Mouse (Mus musculus) urinary bladder, postnatal 36 days (tissue): Measurements from ENCODE around the gene Scimp.

Experiments used
- DNase-seq, 2 experiments: peaks; one replicate each; pipeline ENCODE4 v3.0.0; 2022; ENCODE audit warnings: low spot score in 2 of 2, mixed read lengths in 1 of 2

The Scimp gene

GRCm38 (mm10) chr11:70812365-70812764, at the start of gene Scimp:
Scimp (minus strand) TSS chr11:70812586.
- DNase-seq = no peak

GRCm38 (mm10) chr11:70860371-70860770, 48.0 kb upstream of the Scimp start:
- no peak for DNase-seq

GRCm38 (mm10) chr11:70846029-70846428, 33.6 kb upstream of the Scimp start:
- DNase-seq = no peak

GRCm38 (mm10) chr11:70845457-70845978, 33.1 kb upstream of the Scimp start:
- DNase-seq = no peak

GRCm38 (mm10) chr11:70844559-70845456, 32.4 kb upstream of the Scimp start, which contains the start of gene Rabep1:
Rabep1 (plus strand) TSS chr11:70844778.
- DNase-seq = peak; percentile 91 to 95

- DNase-seq = no peak
Observed at GRCm38 (mm10) chr11:70843701-70844551, 31.5 kb upstream of the Scimp start.

GRCm38 (mm10) chr11:70842983-70843382, 30.6 kb upstream of the Scimp start:
- DNase-seq = no peak

- DNase-seq = no peak
Observed at GRCm38 (mm10) chr11:70838610-70839009, 26.2 kb upstream of the Scimp start.

GRCm38 (mm10) chr11:70837031-70837430, 24.6 kb upstream of the Scimp start:
- DNase-seq = no peak

GRCm38 (mm10) chr11:70835381-70835831, 23.0 kb upstream of the Scimp start:
- no peak for DNase-seq

- DNase-seq = no peak
Observed at GRCm38 (mm10) chr11:70833831-70834230, 21.4 kb upstream of the Scimp start.

- no peak for DNase-seq
Observed at GRCm38 (mm10) chr11:70833408-70833807, 21.0 kb upstream of the Scimp start.

- DNase-seq = no peak
Observed at GRCm38 (mm10) chr11:70831201-70831600, 18.8 kb upstream of the Scimp start.

- no peak for DNase-seq
Observed at GRCm38 (mm10) chr11:70828975-70829615, 16.7 kb upstream of the Scimp start.

GRCm38 (mm10) chr11:70826207-70826606, 13.8 kb upstream of the Scimp start:
- DNase-seq = no peak

GRCm38 (mm10) chr11:70821728-70822591, 9.6 kb upstream of the Scimp start:
- DNase-seq = peak in 1 of 2 experiments; percentile 52

GRCm38 (mm10) chr11:70820120-70820519, 7.7 kb upstream of the Scimp start:
- DNase-seq = no peak

GRCm38 (mm10) chr11:70816770-70817169, 4.4 kb upstream of the Scimp start:
- DNase-seq = no peak

GRCm38 (mm10) chr11:70815498-70816078, 3.2 kb upstream of the Scimp start:
- peak; percentile 29 to 31 for DNase-seq

GRCm38 (mm10) chr11:70815071-70815470, 2.7 kb upstream of the Scimp start:
- DNase-seq = no peak
